Mouse (Mus musculus): Measurements from ENCODE around the gene Osgin1.

GRCm38 (mm10) chr8:119468091-119468490 lies 34.2 kb downstream of the Osgin1 start:
- TF ChIP-seq CTCF (IDR thresholded peaks at IDR 0.05; ENCODE audit: borderline replicate concordance, extremely low read depth, insufficient read depth, insufficient read length) (no peak), POLR2A (IDR thresholded peaks at IDR 0.05; ENCODE audit: borderline replicate concordance, extremely low read depth, insufficient read depth, insufficient read length, poor library complexity, severe bottlenecking) (no peak)
